Mouse (Mus musculus) megakaryocyte, embryonic 14.5 days (primary cell): ENCODE measurements around the gene Slc5a10.

Source experiments
- FLI1 ChIP-seq: IDR thresholded peaks from 2 replicates; pipeline ENCODE4 v1.6.1; 2012; ENCODE audit warnings: low read length, inconsistent platforms, mixed read lengths
- GATA1 ChIP-seq: IDR thresholded peaks from 3 replicates; pipeline ENCODE4 v1.6.1; 2012; ENCODE audit warnings: mixed read lengths, low read length, inconsistent platforms, borderline replicate concordance

DNA sequence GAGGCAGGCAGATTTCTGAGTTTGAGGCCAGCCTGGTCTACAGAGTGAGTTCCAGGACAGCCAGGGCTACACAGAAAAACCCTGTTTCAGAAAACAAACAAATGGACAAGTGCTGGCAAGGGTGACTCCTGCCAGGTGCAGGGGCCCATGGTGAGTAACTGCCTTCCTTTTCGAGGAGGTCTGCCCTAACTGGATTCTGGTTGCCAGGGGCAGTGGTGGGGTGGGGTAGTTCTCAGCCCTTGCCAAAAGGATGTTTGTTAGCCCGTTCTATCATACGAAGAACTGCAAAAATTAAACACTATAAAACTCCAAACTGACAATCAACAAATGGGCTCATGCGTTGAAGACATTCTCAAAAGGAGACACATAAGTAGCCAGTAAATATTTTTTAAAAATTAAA, 71.0 kb downstream of the Slc5a10 start:
- no peak for TF ChIP-seq GATA1
- TF ChIP-seq FLI1: no peak
